Mouse (Mus musculus) ovary, postnatal 36 days (tissue): ENCODE results near the gene Styx.
A peak's percentile ranks its signal among the peaks of the same experiment; 100 is the strongest.
"Not testable (repeated sequence)": the region's sequence is repeated elsewhere in the genome, so short reads cannot be mapped to it uniquely, and the experiment has no call there.

Source experiments
- DNase-seq: peaks from one replicate; pipeline ENCODE4 v3.0.0; 2022; ENCODE audit warnings: low spot score, mixed read lengths

The Styx gene

GRCm38 (mm10) chr14:45439387-45439786, 88.5 kb downstream of the Styx start:
- DNase-seq, result no peak

DNA sequence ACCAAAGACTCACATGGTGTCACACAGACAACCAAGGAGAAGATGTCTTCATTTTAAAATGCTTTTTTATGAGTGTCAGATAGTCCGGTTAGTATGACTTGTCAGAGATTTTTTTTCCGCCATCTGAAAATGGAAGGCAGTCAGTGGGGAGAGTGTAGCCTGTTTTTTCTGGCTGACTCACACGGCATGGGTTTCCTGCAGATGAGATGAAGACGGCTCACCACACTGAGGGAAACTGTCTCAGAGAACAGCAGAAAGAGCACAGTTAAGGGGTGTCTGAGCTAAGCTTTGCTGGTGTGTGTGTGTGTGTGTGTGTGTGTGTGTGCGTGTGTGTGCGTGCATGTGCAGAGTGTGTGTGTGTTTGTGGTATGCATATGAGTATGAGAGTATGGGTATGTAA, 90.4 kb downstream of the Styx start:
- no peak for DNase-seq

DNA sequence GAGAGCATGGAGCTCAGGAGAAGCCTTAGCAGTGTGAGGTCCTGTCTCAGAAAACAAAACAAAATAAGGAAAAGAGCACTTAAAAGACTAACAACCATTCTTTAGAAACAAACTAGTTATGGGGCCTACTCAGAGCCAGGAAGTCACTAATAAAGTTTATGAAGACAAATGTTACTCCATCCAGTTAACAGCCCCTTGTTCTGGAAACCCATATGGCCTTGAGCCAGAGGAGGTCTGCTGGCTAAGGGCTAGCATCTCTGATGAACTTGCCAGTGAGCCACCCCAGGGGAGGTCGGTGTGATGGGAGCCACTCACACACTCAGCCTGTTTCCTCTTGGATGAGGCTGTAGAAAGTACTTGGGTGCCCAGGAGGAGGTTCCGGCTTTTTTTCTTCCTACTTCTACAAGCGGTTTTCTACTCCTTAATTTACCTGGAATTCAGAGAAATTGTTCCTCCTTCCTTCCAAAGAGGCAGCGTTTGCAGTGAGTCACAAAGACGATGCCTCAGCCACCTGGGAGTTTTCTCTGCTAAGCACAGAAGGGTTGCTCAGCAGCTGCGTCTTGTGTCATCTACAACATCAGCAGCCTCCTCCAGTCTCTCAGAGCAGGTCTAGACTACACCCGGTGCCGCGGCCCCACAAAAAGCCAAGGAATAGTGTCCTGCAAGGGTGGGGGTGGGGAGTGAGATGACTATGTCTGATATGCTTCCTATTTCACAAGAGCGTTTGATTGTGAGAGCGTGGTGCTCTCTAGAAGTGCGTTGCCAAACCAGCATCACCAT, 92.1 kb downstream of the Styx start:
- DNase-seq, result no peak

DNA sequence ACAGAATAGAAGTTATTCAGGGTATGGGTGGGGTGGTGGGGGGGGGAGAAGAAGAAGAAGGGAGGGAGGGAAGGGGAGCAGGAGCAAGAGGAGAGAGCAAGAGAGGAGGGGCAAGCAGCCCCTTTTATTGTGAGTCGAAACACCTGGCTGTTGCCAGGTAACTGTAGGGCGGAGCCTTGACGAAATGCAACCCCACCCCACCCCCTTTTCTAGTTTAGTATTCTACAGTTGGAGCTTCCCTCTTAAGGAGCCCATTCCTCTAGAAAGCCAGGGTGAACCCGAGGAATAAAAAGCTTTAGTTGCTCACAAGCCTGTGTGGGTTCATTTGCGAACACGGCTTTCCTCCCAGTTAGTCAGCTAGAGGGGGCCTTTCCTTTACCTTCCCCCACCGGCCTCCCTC, 94.0 kb downstream of the Styx start:
- DNase-seq, result no peak

- DNase-seq, result peak; percentile 27
Observed at GRCm38 (mm10) chr14:45445445-45445844, 94.6 kb downstream of the Styx start.

DNA sequence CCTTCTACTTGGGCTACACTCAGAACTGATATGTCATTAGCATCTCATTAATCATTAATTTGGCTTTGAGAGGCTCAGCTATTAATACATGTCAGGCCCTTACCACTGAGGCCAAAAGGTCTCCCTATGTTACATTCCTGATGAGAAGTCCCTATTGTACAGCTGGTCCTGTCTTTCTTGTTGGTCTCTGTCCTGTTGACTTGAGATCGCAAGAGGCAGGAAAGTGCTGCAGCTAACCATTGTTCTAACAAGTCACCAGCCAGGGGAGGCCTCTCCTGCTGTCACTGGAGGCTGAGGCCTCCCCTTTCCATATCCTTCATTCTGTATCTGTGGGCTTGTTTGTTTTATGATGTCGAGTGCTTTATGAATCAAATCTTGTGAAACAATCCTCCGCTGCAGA, 95.9 kb downstream of the Styx start:
- no peak for DNase-seq

- no peak for DNase-seq
Observed at GRCm38 (mm10) chr14:45451090-45451489, 100.2 kb downstream of the Styx start.

DNA sequence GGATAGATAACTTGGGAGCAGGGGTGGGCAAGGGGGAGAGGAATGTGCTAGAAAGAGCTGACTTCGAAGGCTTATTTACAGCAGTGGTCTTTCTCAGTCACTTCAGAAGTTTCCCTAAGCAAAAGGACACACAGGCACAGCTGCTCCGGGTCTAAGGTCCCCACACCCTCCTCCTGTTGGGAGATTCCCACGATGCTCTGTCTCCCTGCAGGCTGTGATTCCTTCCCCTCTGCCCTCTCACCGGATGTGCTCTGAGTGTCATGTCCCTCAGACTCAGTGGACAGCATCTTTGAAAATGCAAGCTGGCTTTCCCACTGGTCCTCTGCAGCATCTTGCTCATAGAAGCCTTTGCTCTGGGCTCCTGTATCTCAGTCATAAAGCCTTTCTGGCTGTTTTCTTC, 101.3 kb downstream of the Styx start:
- DNase-seq, result no peak

DNA sequence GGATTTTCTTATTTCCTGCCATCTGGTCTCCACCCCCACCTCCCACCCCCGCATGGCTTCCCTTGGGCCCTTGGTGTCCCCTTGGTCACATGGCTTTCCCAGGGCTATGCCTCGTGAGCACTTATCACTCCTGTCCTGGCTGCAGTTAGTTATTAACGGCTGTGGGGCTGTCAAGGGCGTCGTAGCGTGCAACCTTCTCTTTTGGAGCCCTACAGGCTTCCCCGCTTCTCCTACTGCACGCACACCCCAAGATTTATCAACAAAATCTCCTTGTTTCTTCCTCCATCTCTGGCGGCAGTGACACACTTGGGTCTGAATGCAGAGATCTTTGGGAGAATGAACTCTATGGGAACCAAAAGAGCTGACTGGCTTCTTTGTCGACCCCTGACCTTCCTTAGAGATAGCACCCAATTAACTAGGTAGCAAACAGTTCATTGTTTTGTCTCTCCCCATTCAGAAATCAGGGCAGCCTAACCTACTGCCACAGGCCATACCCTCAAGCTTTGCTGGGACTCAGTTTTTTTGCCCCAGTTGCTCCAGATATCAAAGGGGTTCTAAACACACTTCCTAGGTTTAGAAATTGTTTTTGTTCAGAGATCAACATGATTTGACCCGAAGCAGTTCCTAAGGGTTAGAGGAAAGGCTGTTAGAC, 102.1 kb downstream of the Styx start:
- DNase-seq, result peak; percentile 49

GRCm38 (mm10) chr14:45453538-45454233, 102.8 kb downstream of the Styx start:
- DNase-seq, result no peak

GRCm38 (mm10) chr14:45455651-45456501, 105.0 kb downstream of the Styx start:
- no peak for DNase-seq

DNA sequence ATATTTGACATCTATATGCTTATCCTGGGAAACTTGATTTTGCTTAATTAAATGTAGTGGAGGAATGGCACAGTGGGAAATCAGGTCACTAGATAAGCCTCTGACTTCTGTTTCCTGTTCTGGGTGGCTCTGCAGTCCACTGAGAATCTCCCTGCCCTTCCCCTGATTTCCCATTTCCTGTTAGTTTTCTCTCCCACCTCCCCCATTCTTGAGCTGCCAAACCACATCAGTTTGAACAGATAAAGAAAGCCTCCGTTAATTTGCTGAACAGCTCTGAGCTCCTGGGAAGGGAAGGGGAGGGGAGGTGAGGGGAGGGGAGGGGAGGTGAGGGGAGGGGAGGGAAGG, 105.6 kb downstream of the Styx start:
- DNase-seq, result no peak

GRCm38 (mm10) chr14:45457003-45457402, 106.1 kb downstream of the Styx start:
- DNase-seq, result no peak

DNA sequence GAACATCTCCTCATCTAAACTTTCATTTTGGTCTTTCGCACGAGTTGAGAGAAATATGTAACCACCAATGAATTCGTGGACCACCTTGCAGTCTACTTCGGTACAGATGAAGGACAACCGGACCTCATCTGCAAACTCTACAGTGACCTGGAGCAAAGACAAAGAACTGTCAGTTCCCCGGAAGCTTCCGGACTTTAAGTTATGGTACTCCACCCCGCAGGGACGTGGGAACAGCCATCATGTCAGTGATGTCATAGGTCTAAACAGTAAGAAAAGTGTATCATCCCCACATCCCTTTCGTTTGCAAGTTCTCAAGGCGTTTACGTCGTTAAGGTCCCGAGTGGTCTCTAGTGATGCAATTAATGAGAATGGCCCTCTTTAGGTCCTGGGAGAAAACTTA, 109.0 kb downstream of the Styx start:
- DNase-seq, result no peak

DNA sequence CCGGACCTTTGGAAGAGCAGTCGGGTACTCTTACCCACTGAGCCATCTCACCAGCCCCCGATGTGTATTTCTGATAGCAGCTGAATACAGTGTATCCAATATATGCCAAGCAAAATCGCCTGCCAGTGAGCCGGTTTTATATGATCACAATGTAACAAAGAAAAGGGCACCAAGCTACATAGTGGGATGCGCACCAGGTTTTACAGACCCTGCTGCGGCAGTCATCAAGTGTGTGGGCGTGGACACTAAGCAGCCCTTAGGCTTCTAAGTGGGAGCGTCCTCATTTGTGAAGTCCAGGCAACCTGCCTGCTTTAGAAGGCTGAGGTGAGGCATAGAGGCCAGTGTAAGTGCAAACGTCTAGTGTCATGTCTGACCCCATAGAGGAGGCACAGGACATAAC, 109.6 kb downstream of the Styx start:
- no peak for DNase-seq

- DNase-seq, result no peak
Observed at GRCm38 (mm10) chr14:45461945-45462344, 111.1 kb downstream of the Styx start.

DNA sequence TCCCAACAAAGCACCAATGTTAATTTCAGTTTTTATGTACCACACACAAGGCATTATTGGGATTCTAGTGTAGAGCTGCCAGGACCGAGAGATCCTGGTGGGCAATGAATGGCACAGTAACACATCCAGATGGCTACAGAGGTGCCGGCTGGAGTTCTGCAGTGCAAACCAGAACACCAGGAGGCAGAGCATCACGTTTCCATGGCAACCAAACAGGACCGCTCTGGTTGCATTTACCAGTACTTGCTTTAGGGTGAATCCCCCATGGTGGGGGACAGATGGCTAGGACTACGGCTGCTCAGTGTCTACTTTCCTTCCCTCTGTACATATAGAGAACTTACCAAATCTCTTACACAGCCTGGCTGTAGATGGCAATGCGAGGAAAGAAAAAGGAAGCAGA, 111.5 kb downstream of the Styx start:
- no peak for DNase-seq

DNA sequence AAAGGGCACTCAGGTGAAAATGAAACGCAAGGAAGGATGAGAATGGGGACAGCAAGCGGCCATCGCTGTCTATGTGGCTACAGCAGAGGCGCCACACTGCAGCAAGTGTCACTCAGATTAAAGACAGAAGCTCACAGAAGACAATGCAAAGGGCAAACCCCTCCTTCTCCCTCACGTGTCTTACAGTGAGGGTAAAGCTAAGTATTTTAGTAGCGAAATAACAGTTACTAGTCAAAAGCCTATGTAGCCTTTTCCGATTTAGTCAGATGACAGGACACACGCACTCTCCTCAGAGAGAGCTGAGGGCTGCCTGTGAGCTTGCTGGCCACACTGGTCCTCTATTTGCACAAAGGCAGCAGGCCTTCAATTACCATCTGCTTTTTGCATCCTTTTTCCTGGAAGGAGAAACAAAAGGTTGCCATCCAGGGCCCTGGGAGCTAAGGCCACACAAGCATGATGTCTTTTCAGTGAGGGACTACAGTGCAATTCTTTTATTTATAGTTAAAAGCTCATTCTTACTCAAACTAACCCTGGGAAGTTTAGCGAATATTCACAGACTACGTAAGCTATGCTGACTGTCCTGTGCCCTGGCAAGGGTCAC, 112.1 kb downstream of the Styx start:
- no peak for DNase-seq

- DNase-seq, result peak; percentile 52
Observed at GRCm38 (mm10) chr14:45463599-45463998, 112.7 kb downstream of the Styx start.

- no peak for DNase-seq
Observed at GRCm38 (mm10) chr14:45464036-45465035, 113.4 kb downstream of the Styx start.

- DNase-seq, result not testable (repeated sequence)
Observed at GRCm38 (mm10) chr14:45466371-45466770, 115.5 kb downstream of the Styx start.
